Mouse (Mus musculus): ENCODE results near the gene Trove2. TPM values are rescaled to one million over a fixed set of nuclear protein-coding genes. Genes with fewer than 3 reads are reported as not detected.

Gene Trove2
- 14.6 and 16.8 TPM in 2 replicates for polyA plus RNA-seq (2015; fragmentation: Nextera tagmentation; extraction: Ambion mirVana)

GRCm38 (mm10) chr1:143776446-143777411 lies at the start of gene Trove2, which contains the start of gene Uchl5:
Gene Trove2, minus strand, starts transcription at chr1:143777068.
Gene Uchl5, plus strand, starts transcription at chr1:143777272.
- Histone ChIP-seq H3K27me3 (no peaks in the 10 kb centered on the region), H3K4me3 (replicated peaks) (peak within 1 kb of the TSS; percentile 90), H3K4me2 (peak within 1 kb of the TSS; percentile 80), H3K36me3 (peaks cover 7% of the 10 kb centered on the region; the same call in 1 of the 2 replicates), H3K27ac (peak within 1 kb of the TSS; percentile 83), H3K9me3 (replicated peaks) (no peaks in the 10 kb centered on the region), H3K4me1 (peaks cover 8% of the 10 kb centered on the region), H3K9ac (peak within 1 kb of the TSS; percentile 84)
- ATAC-seq (replicated peaks; ENCODE audit: low FRiP score): peak; percentile 97
- under 1% methylated on average over 81 of the region's 84 CpGs for WGBS

GRCm38 (mm10) chr1:143822677-143823076 lies 45.8 kb upstream of the Trove2 start:
- no peak for ATAC-seq (replicated peaks; ENCODE audit: low FRiP score)
- 86% methylated on average over 3 of the region's 3 CpGs for WGBS
- H3K9me3 ChIP-seq (replicated peaks): no peaks in the 10 kb centered on the region

GRCm38 (mm10) chr1:143820096-143820877 lies 43.4 kb upstream of the Trove2 start:
- no peaks in the 10 kb centered on the region for H3K9me3 ChIP-seq (replicated peaks)
- no peak overlapping the region for H3K4me2 ChIP-seq
- no peak overlapping the region for H3K4me3 ChIP-seq (replicated peaks)
- 82% methylated on average over 2 of the region's 2 CpGs for WGBS
- H3K27me3 ChIP-seq: no peaks in the 10 kb centered on the region
- no peak overlapping the region for H3K9ac ChIP-seq
- no peak for ATAC-seq (replicated peaks; ENCODE audit: low FRiP score)
- no peaks in the 10 kb centered on the region for H3K4me1 ChIP-seq
- no peaks in the 10 kb centered on the region for H3K36me3 ChIP-seq
- no peak overlapping the region for H3K27ac ChIP-seq

More at GRCm38 (mm10) chr1:143822677-143823076, 45.8 kb upstream of the Trove2 start:
- Histone ChIP-seq H3K36me3 (no peaks in the 10 kb centered on the region), H3K27ac (no peak overlapping the region), H3K27me3 (no peaks in the 10 kb centered on the region), H3K4me2 (no peak overlapping the region), H3K9ac (no peak overlapping the region), H3K4me1 (no peaks in the 10 kb centered on the region), H3K4me3 (replicated peaks) (no peak overlapping the region)

- peaks cover 6% of the 10 kb centered on the region; the same call in 1 of the 2 replicates for H3K36me3 ChIP-seq
- WGBS: 44% methylated on average over 7 of the region's 7 CpGs
- H3K9ac ChIP-seq: no peak overlapping the region
- H3K9me3 ChIP-seq (replicated peaks): no peaks in the 10 kb centered on the region
- H3K27me3 ChIP-seq: no peaks in the 10 kb centered on the region
- no peak overlapping the region for H3K27ac ChIP-seq
- no peak overlapping the region for H3K4me2 ChIP-seq
- peak; percentile 95 for ATAC-seq (replicated peaks; ENCODE audit: low FRiP score)
- H3K4me1 ChIP-seq: no peaks in the 10 kb centered on the region
- H3K4me3 ChIP-seq (replicated peaks): no peak overlapping the region
Observed at GRCm38 (mm10) chr1:143813676-143814360, 37.0 kb upstream of the Trove2 start.

GRCm38 (mm10) chr1:143809062-143809461 lies 32.2 kb upstream of the Trove2 start:
- WGBS: 80% methylated on average over 6 of the region's 6 CpGs
- H3K9ac ChIP-seq: no peak overlapping the region

GRCm38 (mm10) chr1:143803537-143803936 lies 26.7 kb upstream of the Trove2 start:
- Histone ChIP-seq H3K27ac (no peak overlapping the region), H3K4me3 (replicated peaks) (no peak overlapping the region), H3K27me3 (no peaks in the 10 kb centered on the region), H3K4me2 (no peak overlapping the region), H3K9me3 (replicated peaks) (no peaks in the 10 kb centered on the region), H3K9ac (no peak overlapping the region), H3K36me3 (peaks cover 21% of the 10 kb centered on the region), H3K4me1 (no peaks in the 10 kb centered on the region)
- WGBS: 47% methylated on average over 4 of the region's 4 CpGs
- ATAC-seq (replicated peaks; ENCODE audit: low FRiP score): peak; percentile 62; the same call in 1 of the 2 replicates

More at GRCm38 (mm10) chr1:143809062-143809461, 32.2 kb upstream of the Trove2 start:
- no peak overlapping the region for H3K27ac ChIP-seq
- no peaks in the 10 kb centered on the region for H3K9me3 ChIP-seq (replicated peaks)
- no peaks in the 10 kb centered on the region for H3K4me1 ChIP-seq
- no peaks in the 10 kb centered on the region for H3K27me3 ChIP-seq
- H3K4me2 ChIP-seq: no peak overlapping the region
- H3K4me3 ChIP-seq (replicated peaks): no peak overlapping the region
- H3K36me3 ChIP-seq: peaks cover 21% of the 10 kb centered on the region
- ATAC-seq (replicated peaks; ENCODE audit: low FRiP score): no peak

- no peak for ATAC-seq (replicated peaks; ENCODE audit: low FRiP score)
- 78% methylated on average over 2 of the region's 2 CpGs for WGBS
- no peak overlapping the region for H3K9ac ChIP-seq
- H3K27ac ChIP-seq: no peak overlapping the region
- H3K9me3 ChIP-seq (replicated peaks): no peaks in the 10 kb centered on the region
- no peaks in the 10 kb centered on the region for H3K27me3 ChIP-seq
- no peak overlapping the region for H3K4me3 ChIP-seq (replicated peaks)
- peaks cover 17% of the 10 kb centered on the region; the same call in 1 of the 2 replicates for H3K36me3 ChIP-seq
- H3K4me1 ChIP-seq: no peaks in the 10 kb centered on the region
- no peak overlapping the region for H3K4me2 ChIP-seq
Observed at GRCm38 (mm10) chr1:143788584-143789227, 11.8 kb upstream of the Trove2 start.

- peak overlapping the region; percentile 80 for H3K4me2 ChIP-seq
- H3K4me1 ChIP-seq: peaks cover 8% of the 10 kb centered on the region
- peak overlapping the region; percentile 90 for H3K4me3 ChIP-seq (replicated peaks)
- peak overlapping the region; percentile 84 for H3K9ac ChIP-seq
- H3K36me3 ChIP-seq: peaks cover 7% of the 10 kb centered on the region; the same call in 1 of the 2 replicates
- under 1% methylated on average over 39 of the region's 39 CpGs for WGBS
- H3K9me3 ChIP-seq (replicated peaks): no peaks in the 10 kb centered on the region
- peak overlapping the region; percentile 83 for H3K27ac ChIP-seq
- H3K27me3 ChIP-seq: no peaks in the 10 kb centered on the region
- peak; percentile 59 for ATAC-seq (replicated peaks; ENCODE audit: low FRiP score)
Observed at GRCm38 (mm10) chr1:143777558-143778218, 820 bp upstream of the Trove2 start.

GRCm38 (mm10) chr1:143773909-143774308 lies 3.0 kb downstream of the Trove2 start:
- no peaks in the 10 kb centered on the region for H3K9me3 ChIP-seq (replicated peaks)
- 78% methylated on average over 6 of the region's 6 CpGs for WGBS
- no peak overlapping the region for H3K4me3 ChIP-seq (replicated peaks)
- ATAC-seq (replicated peaks; ENCODE audit: low FRiP score): no peak
- no peak overlapping the region for H3K27ac ChIP-seq
- no peaks in the 10 kb centered on the region for H3K27me3 ChIP-seq
- H3K4me1 ChIP-seq: peaks cover 14% of the 10 kb centered on the region
- H3K36me3 ChIP-seq: peaks cover 10% of the 10 kb centered on the region
- H3K4me2 ChIP-seq: no peak overlapping the region
- no peak overlapping the region for H3K9ac ChIP-seq

- Histone ChIP-seq H3K27me3 (no peaks in the 10 kb centered on the region), H3K4me3 (replicated peaks) (no peak overlapping the region), H3K9me3 (replicated peaks) (no peaks in the 10 kb centered on the region), H3K27ac (no peak overlapping the region), H3K36me3 (peaks cover 10% of the 10 kb centered on the region), H3K4me2 (no peak overlapping the region), H3K4me1 (peaks cover 11% of the 10 kb centered on the region; the same call in 1 of the 2 replicates), H3K9ac (no peak overlapping the region)
- WGBS: 61% methylated on average over 7 of the region's 7 CpGs
- ATAC-seq (replicated peaks; ENCODE audit: low FRiP score): no peak
Observed at GRCm38 (mm10) chr1:143773082-143773481, 3.8 kb downstream of the Trove2 start.

All from kidney, embryonic 15.5 days (tissue).